Mouse (Mus musculus) hindbrain, embryonic 14.5 days (tissue): ENCODE data around the gene Ilk. TPM values are rescaled to one million over a fixed set of nuclear protein-coding genes. Genes with fewer than 3 reads are reported as not detected.

Experiments
- ATAC-seq: fragments of 200-750 bp; cut with Nextera tagmentation; 2 replicates; pipeline ENCODE4 v1.8.0; 2017; ENCODE audit warnings: moderate number of reproducible peaks, mild to moderate bottlenecking, moderate TSS enrichment, moderate library complexity; ENCODE audit not compliant: low FRiP score
- DNase-seq: peaks from one replicate; pipeline ENCODE4 v3.0.0-alpha.2; 2015; ENCODE audit warnings: low spot score
- H3K27ac ChIP-seq: fragments of 300-500 bp; sonication (generic); 2 replicates; pipeline ENCODE4 v1.5.1; 2014; ENCODE audit warnings: mild to moderate bottlenecking, moderate library complexity
- H3K27me3 ChIP-seq: fragments of 300-500 bp; sonication (generic); 2 replicates; pipeline ENCODE4 v1.6.1; 2014; ENCODE audit warnings: mild to moderate bottlenecking, low read length, mixed read lengths; ENCODE audit not compliant: control insufficient read depth, insufficient read depth
- H3K36me3 ChIP-seq: fragments of 300-500 bp; sonication (generic); replicated peaks from 2 replicates; pipeline ENCODE4 v1.6.1; 2014; ENCODE audit not compliant: control insufficient read depth, insufficient read depth
- H3K4me1 ChIP-seq: fragments of 300-500 bp; sonication (generic); replicated peaks from 2 replicates; pipeline ENCODE4 v1.6.1; 2014; ENCODE audit warnings: antibody characterized with exemption, low read length, mixed read lengths; ENCODE audit not compliant: control insufficient read depth, insufficient read depth
- H3K4me2 ChIP-seq: fragments of 300-500 bp; sonication (generic); replicated peaks from 2 replicates; pipeline ENCODE4 v1.6.1; 2014; ENCODE audit warnings: mild to moderate bottlenecking, moderate library complexity
- H3K4me3 ChIP-seq: fragments of 300-500 bp; sonication (generic); replicated peaks from 2 replicates; pipeline ENCODE4 v1.5.1; 2014; ENCODE audit warnings: mild to moderate bottlenecking, low read length
- H3K9ac ChIP-seq: fragments of 300-500 bp; sonication (generic); 2 replicates; pipeline ENCODE4 v1.6.1; 2014
- H3K9me3 ChIP-seq: fragments of 300-500 bp; sonication (generic); 2 replicates; pipeline ENCODE4 v1.6.1; 2016; ENCODE audit warnings: low read length; ENCODE audit not compliant: control insufficient read depth
- WGBS: fragments of 180-500 bp; shearing (Covaris S2); extraction: QIAGEN DNeasy Blood & Tissue Kit; methylation state at CpG from one replicate; pipeline ENCODE4 v1.1.7; 2014; 5-methylcytosine and 5-hydroxymethylcytosine counted together
- polyA plus RNA-seq: library from polyadenylated mRNA; unstranded; fragments of >200 nt; fragmentation: Nextera tagmentation; extraction: Ambion mirVana; gene quantifications from 2 replicates; pipeline ENCODE4 v1.2.1, GENCODE M21; 2014

Gene Ilk
- polyA plus RNA-seq, 1 experiment from 2014 or later = 206 TPM

DNA sequence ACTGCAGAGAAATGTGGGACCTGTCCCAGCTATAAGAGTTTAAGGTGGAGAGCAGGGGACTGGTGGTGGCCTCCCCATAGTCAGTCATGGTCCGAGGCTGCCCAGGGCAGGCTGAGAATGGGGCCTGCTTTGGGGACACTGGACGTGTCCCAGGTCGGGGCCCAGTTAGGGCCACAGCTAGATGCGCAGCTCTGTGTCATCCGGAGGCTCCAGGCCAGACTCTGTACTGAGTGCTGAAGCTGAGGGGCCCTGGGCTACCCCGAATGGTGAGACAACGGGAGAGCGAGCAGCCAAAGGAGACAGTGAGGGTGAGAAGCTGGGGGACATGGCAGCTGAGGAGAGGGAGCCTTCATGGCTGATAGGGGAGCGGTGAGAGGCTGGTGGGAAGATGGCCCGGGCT is 16.9 kb downstream of the Ilk start:
- Histone ChIP-seq H3K4me1 (peaks cover 8% of the 10 kb centered on the region; the same call in 1 of the 2 replicates), H3K36me3 (peaks cover 71% of the 10 kb centered on the region), H3K27ac (no peak overlapping the region), H3K27me3 (no peaks in the 10 kb centered on the region), H3K9me3 (no peaks in the 10 kb centered on the region), H3K9ac (no peak overlapping the region), H3K4me2 (no peak overlapping the region), H3K4me3 (no peak overlapping the region)
- ATAC-seq = no peak
- no peak for DNase-seq
- WGBS = 91% methylated on average over 10 of the region's 10 CpGs

DNA sequence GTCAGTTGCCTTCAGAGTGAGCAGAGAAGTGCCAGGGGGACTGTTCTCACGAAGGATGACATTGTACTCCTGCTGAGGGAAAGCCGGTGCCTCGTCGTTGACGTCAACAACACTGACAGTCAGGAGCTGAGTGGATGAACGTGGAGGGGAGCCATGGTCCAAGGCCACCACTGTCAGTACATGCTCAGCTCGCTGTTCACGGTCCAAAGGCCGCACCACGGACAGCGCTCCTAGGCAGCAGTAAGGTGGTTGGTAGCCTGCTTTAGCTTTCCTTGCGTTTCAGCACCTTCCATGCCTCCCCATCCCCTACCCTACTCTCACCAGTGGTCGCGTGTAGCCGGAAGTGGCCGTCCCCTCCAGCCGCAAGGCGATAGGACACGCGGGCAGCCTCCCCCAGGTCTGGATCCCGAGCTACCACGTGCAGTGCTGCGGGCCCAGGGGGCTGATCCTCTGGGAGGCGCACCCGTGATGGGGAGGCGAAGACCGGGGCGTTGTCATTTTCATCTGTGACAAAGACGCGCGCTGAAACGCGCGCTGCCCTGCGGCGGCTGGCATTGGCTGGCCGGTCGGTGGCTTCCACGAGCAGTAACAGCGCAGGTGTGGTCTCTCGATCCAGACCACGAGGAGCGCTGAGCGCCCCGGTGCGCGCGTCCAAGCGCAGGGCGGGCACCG is 25.6 kb downstream of the Ilk start:
- Histone ChIP-seq H3K27me3 (no peaks in the 10 kb centered on the region), H3K36me3 (peaks cover 97% of the 10 kb centered on the region), H3K4me3 (no peak overlapping the region), H3K4me1 (peaks cover 5% of the 10 kb centered on the region; the same call in 1 of the 2 replicates), H3K27ac (no peak overlapping the region), H3K4me2 (no peak overlapping the region), H3K9me3 (no peaks in the 10 kb centered on the region), H3K9ac (no peak overlapping the region)
- no peak for ATAC-seq
- no peak for DNase-seq
- WGBS = 19% methylated on average over 51 of the region's 51 CpGs

DNA sequence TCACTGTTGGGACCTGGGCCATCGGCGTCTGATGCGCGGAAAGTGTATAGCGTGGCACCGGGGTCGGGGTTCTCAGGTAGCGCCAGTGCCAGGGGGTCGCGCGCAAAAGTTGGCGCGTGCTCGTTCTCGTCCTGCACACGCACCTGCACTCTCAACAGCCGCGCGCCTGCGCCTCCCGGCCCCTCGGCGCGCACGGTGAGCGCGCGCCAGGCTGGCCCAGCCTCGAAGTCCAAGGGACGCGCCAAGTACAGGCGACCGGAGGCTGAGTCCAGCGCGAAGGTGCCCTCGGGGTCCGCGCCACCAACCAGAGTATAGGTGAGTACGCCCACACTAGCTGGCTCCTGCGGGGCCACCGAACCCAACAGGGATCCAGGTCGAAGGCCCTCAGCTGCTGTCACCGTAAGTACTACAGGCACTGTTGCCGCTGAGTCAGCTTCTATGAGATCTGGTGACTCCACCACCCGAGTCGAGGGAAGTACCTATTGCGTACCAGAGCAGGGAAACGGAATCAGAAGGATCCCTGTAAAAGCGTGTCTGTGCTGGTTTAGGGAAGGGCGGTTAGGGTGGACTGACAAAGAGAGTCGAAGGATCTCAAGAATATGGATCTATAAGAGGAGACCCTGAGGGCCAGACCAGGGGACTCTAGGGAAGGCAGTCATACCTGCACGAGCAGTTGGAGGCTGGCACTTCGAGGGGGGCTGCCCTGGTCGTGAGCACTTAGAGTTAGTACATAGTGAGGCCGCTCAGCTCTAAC is 26.3 kb downstream of the Ilk start:
- peaks cover 11% of the 10 kb centered on the region; the same call in 1 of the 2 replicates for H3K4me1 ChIP-seq
- no peak overlapping the region; the same call in 1 of the 2 replicates for H3K9ac ChIP-seq
- no peak overlapping the region for H3K4me3 ChIP-seq
- H3K9me3 ChIP-seq = no peaks in the 10 kb centered on the region
- no peak for DNase-seq
- no peaks in the 10 kb centered on the region for H3K27me3 ChIP-seq
- H3K27ac ChIP-seq = no peak overlapping the region
- no peak overlapping the region for H3K4me2 ChIP-seq
- ATAC-seq = no peak
- H3K36me3 ChIP-seq = peaks cover 97% of the 10 kb centered on the region
- 23% methylated on average over 54 of the region's 55 CpGs for WGBS

DNA sequence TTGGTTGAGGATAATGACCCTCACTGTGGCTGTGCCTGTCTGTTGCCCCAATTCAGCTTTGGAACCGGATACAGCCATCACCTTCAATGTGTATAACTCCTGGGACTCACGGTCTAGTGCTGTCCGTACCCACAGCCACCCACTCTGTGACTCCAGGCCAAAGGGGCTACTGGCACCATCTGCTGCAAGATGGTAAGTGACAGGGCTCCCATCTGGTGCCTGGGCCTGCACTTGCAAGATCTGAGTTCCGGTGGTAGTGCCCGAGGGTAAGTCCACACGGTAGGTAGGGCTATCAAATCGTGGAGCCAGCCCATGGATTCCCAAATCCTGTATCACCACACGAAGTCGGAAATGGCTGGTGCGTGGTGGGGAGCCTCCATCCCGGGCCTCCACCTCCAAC is 27.9 kb downstream of the Ilk start:
- no peak overlapping the region for H3K9ac ChIP-seq
- no peak overlapping the region for H3K4me3 ChIP-seq
- H3K36me3 ChIP-seq = peaks cover 97% of the 10 kb centered on the region
- no peak overlapping the region for H3K27ac ChIP-seq
- no peaks in the 10 kb centered on the region for H3K9me3 ChIP-seq
- no peak for ATAC-seq
- peaks cover 27% of the 10 kb centered on the region for H3K4me1 ChIP-seq
- 82% methylated on average over 11 of the region's 11 CpGs for WGBS
- no peak overlapping the region for H3K4me2 ChIP-seq
- no peaks in the 10 kb centered on the region for H3K27me3 ChIP-seq
- DNase-seq = no peak

DNA sequence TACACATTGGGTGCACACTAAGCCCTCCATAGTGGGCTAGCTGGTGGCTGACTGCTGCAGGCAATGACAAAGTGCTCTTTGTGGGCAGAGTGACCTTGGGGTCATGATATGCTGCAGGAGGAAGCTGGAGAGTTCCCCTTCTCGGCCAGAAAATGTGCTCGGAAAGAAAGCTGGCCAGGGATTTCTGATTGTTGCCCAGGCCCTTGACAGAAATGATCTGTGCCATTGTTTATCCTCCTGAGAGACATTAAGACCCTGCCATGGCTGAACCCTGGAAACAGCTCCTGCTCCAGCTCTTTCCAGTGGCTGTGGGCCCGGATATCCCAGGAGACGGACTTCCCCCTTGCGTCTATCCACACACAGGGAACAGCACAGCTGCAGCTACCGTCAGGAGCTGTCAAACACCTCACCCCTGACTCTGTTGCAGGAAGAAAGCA is 31.4 kb downstream of the Ilk start:
- H3K9ac ChIP-seq = 0 out of 2 replicates have a peak overlapping the region, but pooled peaks have one; percentile 11
- no peak overlapping the region for H3K4me3 ChIP-seq
- peaks cover 34% of the 10 kb centered on the region for H3K4me1 ChIP-seq
- DNase-seq (no peak), ATAC-seq (peak; percentile 51; the same call in 1 of the 2 replicates)
- H3K9me3 ChIP-seq = no peaks in the 10 kb centered on the region
- H3K36me3 ChIP-seq = peaks cover 100% of the 10 kb centered on the region
- H3K4me2 ChIP-seq = no peak overlapping the region
- peak overlapping the region; percentile 43; the same call in 1 of the 2 replicates for H3K27ac ChIP-seq
- no peaks in the 10 kb centered on the region for H3K27me3 ChIP-seq
- 10% methylated on average over 6 of the region's 6 CpGs for WGBS

DNA sequence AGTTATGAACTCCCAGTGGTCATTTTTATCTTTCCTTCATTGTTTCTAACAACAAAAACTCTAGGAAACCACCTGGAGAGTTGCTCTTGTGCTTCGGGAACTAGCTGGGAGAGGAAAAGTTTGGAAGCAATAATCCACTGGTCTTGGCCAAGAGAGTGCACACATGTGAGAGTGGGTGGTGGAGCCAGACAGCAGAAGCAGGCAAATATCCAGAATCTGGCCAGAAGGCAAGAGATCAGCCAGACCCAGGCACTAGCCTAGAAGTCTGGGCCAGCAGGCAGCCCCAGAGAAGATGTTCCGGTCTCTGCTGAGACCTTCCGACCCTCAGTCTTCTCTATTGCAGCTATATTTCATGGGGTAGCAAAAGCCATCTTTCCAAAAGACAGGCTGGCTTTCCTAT is 33.6 kb downstream of the Ilk start:
- Histone ChIP-seq H3K9me3 (no peaks in the 10 kb centered on the region), H3K27ac (no peak overlapping the region), H3K36me3 (peaks cover 91% of the 10 kb centered on the region), H3K9ac (no peak overlapping the region), H3K4me1 (peaks cover 39% of the 10 kb centered on the region), H3K4me3 (no peak overlapping the region), H3K4me2 (no peak overlapping the region), H3K27me3 (no peaks in the 10 kb centered on the region)
- WGBS = 87% methylated on average over 3 of the region's 3 CpGs
- no peak for DNase-seq
- ATAC-seq = no peak

DNA sequence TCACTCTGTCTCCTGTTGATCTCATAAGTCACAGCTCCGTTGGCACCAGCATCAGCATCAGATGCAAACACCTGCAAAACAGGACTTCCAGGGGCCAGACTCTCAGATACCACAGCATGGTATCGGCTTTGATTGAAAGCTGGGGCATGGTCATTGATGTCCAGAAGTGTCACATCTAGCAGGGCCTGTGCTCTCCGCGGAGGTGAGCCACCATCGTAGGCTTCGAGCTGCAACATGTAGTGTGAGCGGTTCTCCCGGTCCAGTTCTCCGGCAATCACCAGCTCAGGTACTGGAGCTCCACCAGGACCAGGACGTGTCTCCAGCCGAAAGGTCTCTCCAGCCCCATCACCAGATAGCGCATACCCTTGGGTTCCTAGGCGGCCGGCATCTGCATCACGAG is 35.9 kb downstream of the Ilk start:
- H3K9me3 ChIP-seq = no peaks in the 10 kb centered on the region
- H3K9ac ChIP-seq = no peak overlapping the region
- 93% methylated on average over 15 of the region's 15 CpGs for WGBS
- no peak overlapping the region for H3K4me3 ChIP-seq
- peaks cover 84% of the 10 kb centered on the region for H3K36me3 ChIP-seq
- DNase-seq = no peak
- peaks cover 50% of the 10 kb centered on the region for H3K4me1 ChIP-seq
- H3K4me2 ChIP-seq = no peak overlapping the region
- no peaks in the 10 kb centered on the region for H3K27me3 ChIP-seq
- no peak for ATAC-seq
- H3K27ac ChIP-seq = no peak overlapping the region

DNA sequence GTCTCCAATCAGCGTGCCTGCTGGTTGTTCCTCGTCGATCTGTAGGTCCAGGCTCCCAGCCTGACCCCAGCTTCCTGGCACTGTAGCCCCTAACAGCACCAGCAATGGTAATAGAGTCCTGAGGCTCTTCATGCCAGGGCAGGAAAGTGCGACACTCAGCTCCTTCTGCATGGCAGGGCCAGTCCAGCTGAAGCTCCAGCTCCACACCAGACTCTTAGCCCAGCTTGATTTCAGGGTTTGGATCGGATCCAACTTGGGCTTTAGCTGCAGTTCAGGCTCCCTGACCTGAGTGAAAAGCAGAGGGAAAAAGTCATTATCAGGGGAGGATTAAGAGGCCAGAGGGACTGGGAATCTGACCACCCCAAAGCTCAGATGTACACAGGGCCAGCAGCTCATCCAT is 36.6 kb downstream of the Ilk start:
- no peak for DNase-seq
- no peak overlapping the region for H3K4me2 ChIP-seq
- no peaks in the 10 kb centered on the region for H3K27me3 ChIP-seq
- H3K4me3 ChIP-seq = no peak overlapping the region
- peaks cover 50% of the 10 kb centered on the region for H3K4me1 ChIP-seq
- WGBS = 92% methylated on average over 5 of the region's 5 CpGs
- peaks cover 84% of the 10 kb centered on the region for H3K36me3 ChIP-seq
- ATAC-seq = no peak; the same call in 1 of the 2 replicates
- H3K27ac ChIP-seq = no peak overlapping the region
- no peaks in the 10 kb centered on the region for H3K9me3 ChIP-seq
- no peak overlapping the region for H3K9ac ChIP-seq

DNA sequence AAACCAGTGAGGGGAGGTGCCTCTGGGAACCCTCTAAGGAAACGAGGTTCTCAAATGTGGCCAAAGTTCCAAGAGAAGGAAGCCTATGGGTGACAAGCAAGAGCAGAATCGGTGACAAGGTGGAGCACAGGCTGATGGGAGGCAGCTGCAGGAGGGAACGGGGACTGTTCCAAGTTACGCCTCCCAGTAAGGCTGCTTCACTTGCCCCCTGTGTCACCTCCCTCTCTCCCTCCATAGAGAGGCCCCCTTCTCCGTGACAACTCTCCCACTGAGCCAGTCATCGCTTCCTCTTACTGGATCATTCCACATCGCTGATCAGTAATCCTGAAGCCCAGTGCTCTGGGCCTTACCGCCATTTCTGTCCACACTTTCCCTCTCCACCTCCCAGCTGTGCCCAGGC is 38.3 kb downstream of the Ilk start:
- H3K9ac ChIP-seq = no peak overlapping the region
- no peak overlapping the region for H3K27ac ChIP-seq
- H3K4me2 ChIP-seq = no peak overlapping the region
- H3K4me1 ChIP-seq = peaks cover 53% of the 10 kb centered on the region
- WGBS = 32% methylated on average over 8 of the region's 8 CpGs
- H3K36me3 ChIP-seq = peaks cover 80% of the 10 kb centered on the region
- no peaks in the 10 kb centered on the region for H3K9me3 ChIP-seq
- DNase-seq = no peak
- no peak overlapping the region for H3K4me3 ChIP-seq
- no peaks in the 10 kb centered on the region for H3K27me3 ChIP-seq
- no peak for ATAC-seq
